Mouse (Mus musculus) limb, embryonic 14.5 days (tissue): ENCODE data around the gene Fgr. TPM values are rescaled to one million over a fixed set of nuclear protein-coding genes. Genes with fewer than 3 reads are reported as not detected.

Experiments used
- ATAC-seq: fragments of 200-750 bp; cut with Nextera tagmentation; 2 replicates; pipeline ENCODE4 v1.8.0; 2017; ENCODE audit warnings: low read depth, moderate number of reproducible peaks, moderate TSS enrichment; ENCODE audit not compliant: low FRiP score
- DNase-seq: peaks from one replicate; pipeline ENCODE4 v3.0.0-alpha.2; 2015; ENCODE audit warnings: low spot score
- H3K27ac ChIP-seq: fragments of 300-500 bp; sonication (generic); replicated peaks from 2 replicates; pipeline ENCODE4 v1.5.1; 2014; ENCODE audit warnings: low read depth, mild to moderate bottlenecking, low read length, moderate library complexity, mixed read lengths
- H3K27me3 ChIP-seq: fragments of 300-500 bp; sonication (generic); 2 replicates; pipeline ENCODE4 v1.6.1; 2014; ENCODE audit warnings: low read length, mixed read lengths; ENCODE audit not compliant: control insufficient read depth, insufficient read depth
- H3K36me3 ChIP-seq: fragments of 300-500 bp; sonication (generic); 2 replicates; pipeline ENCODE4 v1.6.1; 2014; ENCODE audit warnings: mild to moderate bottlenecking, low read length, moderate library complexity, mixed read lengths; ENCODE audit not compliant: control insufficient read depth, insufficient read depth
- H3K4me1 ChIP-seq: fragments of 300-500 bp; sonication (generic); 2 replicates; pipeline ENCODE4 v1.6.1; 2014; ENCODE audit warnings: antibody characterized with exemption, low read length, mixed read lengths; ENCODE audit not compliant: control insufficient read depth, insufficient read depth
- H3K4me2 ChIP-seq: fragments of 300-500 bp; sonication (generic); replicated peaks from 2 replicates; pipeline ENCODE4 v1.6.1; 2014; ENCODE audit warnings: low read depth, mild to moderate bottlenecking, low read length, moderate library complexity; ENCODE audit not compliant: severe bottlenecking
- H3K4me3 ChIP-seq: fragments of 300-500 bp; sonication (generic); replicated peaks from 2 replicates; pipeline ENCODE4 v1.5.1; 2014; ENCODE audit warnings: low read length
- H3K9ac ChIP-seq: fragments of 300-500 bp; sonication (generic); 2 replicates; pipeline ENCODE4 v1.6.1; 2014; ENCODE audit warnings: mild to moderate bottlenecking, low read depth, low read length, moderate library complexity; ENCODE audit not compliant: severe bottlenecking
- H3K9me3 ChIP-seq: fragments of 300-500 bp; sonication (generic); 2 replicates; pipeline ENCODE4 v1.6.1; 2016; ENCODE audit warnings: low read length; ENCODE audit not compliant: control insufficient read depth
- POLR2A ChIP-seq: fragments of 200-500 bp; IDR thresholded peaks from 2 replicates; pipeline ENCODE4 v1.8.0; 2012; ENCODE audit warnings: inconsistent platforms, mild to moderate bottlenecking, moderate library complexity, borderline replicate concordance; ENCODE audit not compliant: insufficient read depth, insufficient read length; ENCODE audit errors: extremely low read depth
- WGBS: fragments of 180-500 bp; shearing (Covaris S2); extraction: QIAGEN DNeasy Blood & Tissue Kit; methylation state at CpG from one replicate; pipeline ENCODE4 v1.1.7; 2014; 5-methylcytosine and 5-hydroxymethylcytosine counted together
- polyA plus RNA-seq, 2 experiments: library from polyadenylated mRNA; depleted of rRNA in 1 of 2; stranded (reverse) in 1 of 2; unstranded in 1 of 2; fragments of >200 nt; fragmentation: Nextera tagmentation in 1 of 2; extraction: Ambion mirVana in 1 of 2; gene quantifications; 2 replicates each; pipeline versions ENCODE4 v1.2.1 to v1.2.3; 2012 to 2014

Fgr gene
- polyA plus RNA-seq, 2 experiments, result 0.62 to 0.64 TPM

- WGBS, result 28% methylated on average over 12 of the region's 12 CpGs
- Histone ChIP-seq H3K36me3 (no peaks in the 10 kb centered on the region; the same call in 1 of the 2 replicates), H3K27me3 (no peaks in the 10 kb centered on the region), H3K4me1 (peaks cover 99% of the 10 kb centered on the region), H3K27ac (peak overlapping the region; percentile 45; the same call in 1 of the 2 replicates), H3K4me3 (no peak overlapping the region), H3K9me3 (no peaks in the 10 kb centered on the region), H3K9ac (no peak overlapping the region), H3K4me2 (peak overlapping the region; percentile 10)
- TF ChIP-seq POLR2A, result no peak
- ATAC-seq, result no peak
- DNase-seq, result no peak
These were observed 72.9 kb downstream of the Fgr start for GRCm38 (mm10) chr4:133046691-133047352.

- DNase-seq (no peak), ATAC-seq (no peak)
- Histone ChIP-seq H3K27me3 (no peaks in the 10 kb centered on the region), H3K4me2 (peak overlapping the region; percentile 10), H3K27ac (peak overlapping the region; percentile 43; the same call in 1 of the 2 replicates), H3K4me1 (peaks cover 99% of the 10 kb centered on the region), H3K4me3 (no peak overlapping the region), H3K9ac (no peak overlapping the region), H3K36me3 (no peaks in the 10 kb centered on the region; the same call in 1 of the 2 replicates), H3K9me3 (no peaks in the 10 kb centered on the region)
- TF ChIP-seq POLR2A, result no peak
- 18% methylated on average over 15 of the region's 16 CpGs for WGBS
These were observed 73.6 kb downstream of the Fgr start for GRCm38 (mm10) chr4:133047353-133048105.

GRCm38 (mm10) chr4:133049071-133049920, 75.4 kb downstream of the Fgr start:
- no peaks in the 10 kb centered on the region for H3K9me3 ChIP-seq
- no peak overlapping the region for H3K9ac ChIP-seq
- peaks cover 97% of the 10 kb centered on the region for H3K4me1 ChIP-seq
- 56% methylated on average over 19 of the region's 19 CpGs for WGBS
- H3K4me2 ChIP-seq, result no peak overlapping the region
- H3K4me3 ChIP-seq, result no peak overlapping the region
- no peak for DNase-seq
- no peak for TF ChIP-seq POLR2A
- no peak for ATAC-seq
- H3K27ac ChIP-seq, result peak overlapping the region; percentile 4; the same call in 1 of the 2 replicates
- no peaks in the 10 kb centered on the region for H3K27me3 ChIP-seq
- H3K36me3 ChIP-seq, result peaks cover 7% of the 10 kb centered on the region

GRCm38 (mm10) chr4:133050196-133050836, 76.4 kb downstream of the Fgr start:
- 70% methylated on average over 9 of the region's 9 CpGs for WGBS
- Histone ChIP-seq H3K4me3 (no peak overlapping the region), H3K9me3 (no peaks in the 10 kb centered on the region), H3K27me3 (no peaks in the 10 kb centered on the region), H3K4me2 (no peak overlapping the region), H3K27ac (no peak overlapping the region), H3K4me1 (peaks cover 96% of the 10 kb centered on the region), H3K36me3 (peaks cover 14% of the 10 kb centered on the region), H3K9ac (no peak overlapping the region)
- DNase-seq, result no peak
- ATAC-seq, result no peak
- TF ChIP-seq POLR2A, result no peak
